Mouse (Mus musculus) C2C12 (cell line): ENCODE measurements around the gene Cdc42se2. TPM values are rescaled to one million over a fixed set of nuclear protein-coding genes. Genes with fewer than 3 reads are reported as not detected.

Experiments used
- H3K27me3 ChIP-seq: one replicate; pipeline ENCODE4 v1.6.1; 2011; ENCODE audit not compliant: control insufficient read depth, insufficient read depth, insufficient read length
- H3K36me3 ChIP-seq: one replicate; pipeline ENCODE4 v1.6.1; 2011; ENCODE audit not compliant: control insufficient read depth, insufficient read depth
- H3K4me3 ChIP-seq: one replicate; pipeline ENCODE4 v1.5.1; 2011; ENCODE audit warnings: mild to moderate bottlenecking, control low read depth; ENCODE audit not compliant: poor library complexity, insufficient read depth, severe bottlenecking
- H3K79me2 ChIP-seq: one replicate; pipeline ENCODE4 v1.6.1; 2011; ENCODE audit not compliant: control insufficient read depth, insufficient read depth
- H3K79me3 ChIP-seq: one replicate; pipeline ENCODE4 v1.6.1; 2011; ENCODE audit warnings: low read depth, control low read depth
- H3ac ChIP-seq: one replicate; pipeline ENCODE3; 2011; ENCODE audit warnings: low read depth; ENCODE audit not compliant: control insufficient read depth, insufficient read length
- CEBPB ChIP-seq: IDR thresholded peaks from one replicate; pipeline ENCODE4 v1.6.1; 2011; ENCODE audit warnings: low read depth, mild to moderate bottlenecking, control low read depth, moderate library complexity
- CTCF ChIP-seq: IDR thresholded peaks from one replicate; pipeline ENCODE4 v1.5.1; 2011; ENCODE audit not compliant: control insufficient read depth, insufficient read depth, insufficient read length
- FOSL1 ChIP-seq: IDR thresholded peaks from one replicate; pipeline ENCODE4 v1.8.0; 2011; ENCODE audit warnings: mild to moderate bottlenecking, low read length; ENCODE audit not compliant: poor library complexity, insufficient read depth, severe bottlenecking
- MAX ChIP-seq: IDR thresholded peaks from one replicate; pipeline ENCODE4 v1.6.1; 2011; ENCODE audit warnings: mild to moderate bottlenecking, control low read depth
- MYOD1 ChIP-seq: IDR thresholded peaks from one replicate; pipeline ENCODE4 v1.6.1; 2011; ENCODE audit warnings: low read depth; ENCODE audit not compliant: control insufficient read depth, insufficient read length
- MYOG ChIP-seq: IDR thresholded peaks from one replicate; pipeline ENCODE4 v1.6.1; 2011; ENCODE audit not compliant: control insufficient read depth, insufficient read length; ENCODE audit errors: extremely low read depth
- USF1 ChIP-seq: IDR thresholded peaks from one replicate; pipeline ENCODE4 v1.6.1; 2011; ENCODE audit warnings: low read depth, mild to moderate bottlenecking, control low read depth, moderate library complexity
- polyA plus RNA-seq: library from polyadenylated mRNA; unstranded; fragments of >200 nt; fragmentation: generic; extraction: Trizol; gene quantifications from one replicate; pipeline ENCODE4 v1.2.1, GENCODE M21; 2012; ENCODE audit warnings: missing spikeins

The Cdc42se2 gene
- polyA plus RNA-seq, 1 experiment, result 21.8 TPM

DNA sequence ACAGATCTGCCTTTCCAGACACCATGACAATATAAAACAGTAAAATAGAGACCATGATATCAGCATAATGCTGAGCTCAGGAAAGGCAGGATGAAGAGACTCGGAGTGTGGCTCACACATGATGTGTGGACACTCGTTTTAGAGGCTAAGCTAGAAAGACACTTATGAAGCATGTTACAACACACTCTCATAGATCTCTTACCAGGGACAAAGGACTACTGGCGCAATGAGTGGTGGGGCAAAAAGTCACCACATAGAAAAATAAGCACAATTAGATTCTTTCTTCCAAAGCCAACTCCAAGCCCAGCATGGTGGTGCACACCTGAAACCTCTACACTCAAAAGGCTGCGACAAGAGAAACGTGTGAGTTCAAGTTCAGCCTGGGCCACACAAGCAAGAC, 56.5 kb downstream of the Cdc42se2 start:
- TF ChIP-seq MYOD1, result no peak
- no peak for TF ChIP-seq MYOG
- no peak for TF ChIP-seq MAX
- no peak for TF ChIP-seq CEBPB
- Histone ChIP-seq H3K79me3 (no peaks in the 10 kb centered on the region), H3ac (no peak overlapping the region), H3K4me3 (no peak overlapping the region), H3K79me2 (no peaks in the 10 kb centered on the region), H3K36me3 (peaks cover 24% of the 10 kb centered on the region), H3K27me3 (no peaks in the 10 kb centered on the region)

DNA sequence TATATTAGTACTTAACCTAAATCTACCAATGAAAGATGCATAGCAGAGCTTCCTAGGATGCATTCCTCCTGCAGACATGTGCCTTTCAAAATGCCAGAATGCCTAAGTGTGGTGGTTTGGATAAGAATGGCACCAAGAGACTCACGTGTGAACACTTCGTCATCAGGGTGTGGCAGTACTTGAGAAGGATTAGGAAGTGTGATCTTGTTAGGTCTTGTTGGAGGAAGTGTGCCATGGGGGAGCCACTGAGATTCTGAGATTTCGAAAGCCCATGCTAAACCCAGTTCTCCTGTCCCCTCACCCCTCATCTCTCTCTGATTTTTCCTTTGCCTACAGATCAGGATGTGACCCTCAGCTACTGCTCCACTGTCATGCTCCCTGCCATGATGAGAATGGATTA, 58.2 kb downstream of the Cdc42se2 start:
- peaks cover 18% of the 10 kb centered on the region for H3K36me3 ChIP-seq
- no peak overlapping the region for H3ac ChIP-seq
- no peaks in the 10 kb centered on the region for H3K79me2 ChIP-seq
- H3K27me3 ChIP-seq, result no peaks in the 10 kb centered on the region
- no peaks in the 10 kb centered on the region for H3K79me3 ChIP-seq
- no peak overlapping the region for H3K4me3 ChIP-seq
- TF ChIP-seq CTCF, result no peak

DNA sequence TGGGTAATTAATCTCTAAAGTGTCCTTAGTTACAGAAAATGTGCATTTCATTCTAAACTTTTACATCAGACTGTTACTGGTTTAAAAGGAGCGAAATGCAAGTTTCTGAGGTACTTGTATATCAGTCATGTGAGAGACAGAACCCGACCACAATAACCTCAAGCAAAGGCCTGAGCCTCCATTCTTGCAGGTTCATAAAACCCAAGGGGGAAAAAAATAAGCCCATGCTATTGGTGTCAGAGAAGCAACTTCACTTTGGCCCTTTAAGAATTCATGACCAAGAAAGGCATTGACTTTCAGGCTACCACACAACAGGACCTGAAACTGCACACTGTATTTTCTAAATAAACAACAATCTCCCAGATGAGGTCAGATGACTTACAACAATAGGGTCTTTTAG, 59.1 kb downstream of the Cdc42se2 start:
- H3K79me3 ChIP-seq, result no peaks in the 10 kb centered on the region
- no peaks in the 10 kb centered on the region for H3K27me3 ChIP-seq
- no peaks in the 10 kb centered on the region for H3K79me2 ChIP-seq
- H3K4me3 ChIP-seq, result no peak overlapping the region
- H3ac ChIP-seq, result no peak overlapping the region
- H3K36me3 ChIP-seq, result peaks cover 11% of the 10 kb centered on the region
- TF ChIP-seq CTCF (no peak), MYOG (no peak), FOSL1 (no peak), MYOD1 (no peak), CEBPB (no peak), USF1 (no peak), MAX (no peak)

- no peaks in the 10 kb centered on the region for H3K79me2 ChIP-seq
- no peak overlapping the region for H3ac ChIP-seq
- H3K27me3 ChIP-seq, result no peaks in the 10 kb centered on the region
- H3K79me3 ChIP-seq, result no peaks in the 10 kb centered on the region
- no peak for TF ChIP-seq USF1
- TF ChIP-seq MYOG, result no peak
- no peak for TF ChIP-seq CEBPB
- TF ChIP-seq MAX, result no peak
- TF ChIP-seq FOSL1, result no peak
- H3K4me3 ChIP-seq, result no peak overlapping the region
- H3K36me3 ChIP-seq, result peaks cover 19% of the 10 kb centered on the region
Measured at GRCm38 (mm10) chr11:54727327-54727901, 60.1 kb downstream of the Cdc42se2 start.

DNA sequence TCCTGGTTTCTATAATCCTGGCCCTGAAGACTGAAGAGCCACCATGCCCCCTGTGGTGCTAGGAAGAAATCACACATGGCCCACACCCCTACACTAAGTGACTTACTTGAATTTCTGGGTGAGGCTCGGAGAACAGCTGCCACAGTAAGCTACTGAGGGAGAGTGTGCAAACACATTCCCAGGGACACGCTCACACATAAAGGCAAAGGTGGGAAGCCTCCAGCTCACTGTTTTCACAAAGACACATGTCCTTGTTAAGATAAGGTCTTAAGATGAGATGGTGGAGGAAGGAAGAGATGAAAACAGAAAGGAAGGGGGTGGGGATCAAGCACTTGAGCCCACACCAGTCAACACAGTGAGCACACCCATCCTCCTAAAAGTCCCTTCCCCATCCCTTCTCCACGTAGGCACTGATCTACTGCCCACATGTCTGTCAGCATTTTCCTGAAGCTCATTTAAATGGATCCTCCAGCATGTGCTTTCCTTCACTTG, 60.9 kb downstream of the Cdc42se2 start:
- H3K36me3 ChIP-seq, result peaks cover 27% of the 10 kb centered on the region
- H3K4me3 ChIP-seq, result no peak overlapping the region
- no peaks in the 10 kb centered on the region for H3K79me2 ChIP-seq
- no peak overlapping the region for H3ac ChIP-seq
- no peak for TF ChIP-seq FOSL1
- TF ChIP-seq MYOD1, result no peak
- TF ChIP-seq CTCF, result no peak
- no peak for TF ChIP-seq MYOG
- no peak for TF ChIP-seq CEBPB
- TF ChIP-seq USF1, result no peak
- no peak for TF ChIP-seq MAX
- no peaks in the 10 kb centered on the region for H3K79me3 ChIP-seq
- H3K27me3 ChIP-seq, result no peaks in the 10 kb centered on the region

DNA sequence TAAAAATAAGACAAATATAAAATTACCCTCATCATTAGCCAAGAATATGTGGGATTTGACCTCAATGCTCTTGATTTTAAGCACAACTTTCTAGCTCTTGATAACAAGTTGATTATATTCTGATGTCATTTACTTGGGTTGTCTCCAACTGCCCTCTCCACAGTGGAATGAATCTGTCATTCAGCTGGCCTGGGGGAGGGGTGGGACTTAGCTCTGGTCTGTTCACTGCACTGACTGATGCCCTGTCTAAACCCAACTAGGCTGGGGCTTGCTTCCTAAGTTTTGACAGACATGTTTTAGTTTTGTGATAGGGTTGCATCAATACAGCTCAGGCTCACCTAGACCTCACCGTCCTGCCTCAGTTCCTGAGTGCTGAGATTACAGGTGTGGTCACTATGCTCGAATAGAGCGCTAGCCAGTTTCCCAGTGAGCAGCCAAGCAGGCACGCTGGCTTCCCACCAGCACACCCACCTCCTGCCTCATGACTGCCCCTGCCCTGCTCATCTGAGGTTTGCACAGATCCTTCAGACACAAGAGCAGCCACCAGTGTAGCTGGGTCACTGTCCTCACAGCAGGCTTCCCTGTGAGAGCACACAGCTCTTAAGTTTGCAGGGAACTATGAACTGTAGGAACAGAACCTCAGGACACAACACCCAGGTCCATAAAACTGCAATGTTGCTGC, 63.0 kb downstream of the Cdc42se2 start:
- TF ChIP-seq CTCF (no peak), USF1 (no peak), MYOD1 (no peak), CEBPB (no peak), MYOG (no peak), FOSL1 (no peak), MAX (no peak)
- Histone ChIP-seq H3K79me2 (no peaks in the 10 kb centered on the region), H3K36me3 (peaks cover 25% of the 10 kb centered on the region), H3K79me3 (no peaks in the 10 kb centered on the region), H3K27me3 (no peaks in the 10 kb centered on the region), H3K4me3 (no peak overlapping the region), H3ac (no peak overlapping the region)
